Mouse (Mus musculus): ENCODE data around the gene Dppa5a. TPM values are rescaled to one million over a fixed set of nuclear protein-coding genes. Genes with fewer than 3 reads are reported as not detected.

The Dppa5a gene
- polyA plus RNA-seq, 1 experiment from 2014 or later, result not detected

Other genes starting within 250 kb of the Dppa5a start
- 144 and 157 TPM in 2 replicates for gene Gsta4, start 185.4 kb downstream of the Dppa5a start, polyA plus RNA-seq (2014; fragmentation: Nextera tagmentation; extraction: Ambion mirVana)
- not detected in 2 replicates for gene Gsta1, start 137.5 kb downstream of the Dppa5a start, polyA plus RNA-seq (2014; fragmentation: Nextera tagmentation; extraction: Ambion mirVana)
- gene Gm3776, start 111.0 kb downstream of the Dppa5a start, polyA plus RNA-seq (2014; fragmentation: Nextera tagmentation; extraction: Ambion mirVana), result not detected in 2 replicates
- gene Gm10639, start 78.3 kb downstream of the Dppa5a start, polyA plus RNA-seq (2014; fragmentation: Nextera tagmentation; extraction: Ambion mirVana), result not detected in 2 replicates
- not detected in 2 replicates for gene Omt2a, start 53.4 kb downstream of the Dppa5a start, polyA plus RNA-seq (2014; fragmentation: Nextera tagmentation; extraction: Ambion mirVana)
- gene Omt2b, start 40.6 kb downstream of the Dppa5a start, polyA plus RNA-seq (2014; fragmentation: Nextera tagmentation; extraction: Ambion mirVana), result not detected in 2 replicates
- gene Gsta2, start 12.4 kb downstream of the Dppa5a start, polyA plus RNA-seq (2014; fragmentation: Nextera tagmentation; extraction: Ambion mirVana), result not detected in 2 replicates
- gene Ooep, start 10.5 kb upstream of the Dppa5a start, polyA plus RNA-seq (2014; fragmentation: Nextera tagmentation; extraction: Ambion mirVana), result 1.5 and 1.6 TPM in 2 replicates
- 0.17 and 0.47 TPM in 2 replicates for gene Ddx43, start 27.6 kb upstream of the Dppa5a start, polyA plus RNA-seq (2014; fragmentation: Nextera tagmentation; extraction: Ambion mirVana)
- 0.92 and 1.3 TPM in 2 replicates for gene Cgas, start 75.1 kb upstream of the Dppa5a start, polyA plus RNA-seq (2014; fragmentation: Nextera tagmentation; extraction: Ambion mirVana)
- gene Mto1, start 80.0 kb upstream of the Dppa5a start, polyA plus RNA-seq (2014; fragmentation: Nextera tagmentation; extraction: Ambion mirVana), result 22.1 and 22.6 TPM in 2 replicates
- 0.36 and 0.54 TPM in 2 replicates for gene Gm17324, start 80.6 kb upstream of the Dppa5a start, polyA plus RNA-seq (2014; fragmentation: Nextera tagmentation; extraction: Ambion mirVana)
- gene Eef1a1, start 121.0 kb upstream of the Dppa5a start, polyA plus RNA-seq (2014; fragmentation: Nextera tagmentation; extraction: Ambion mirVana), result 5,036 and 5,240 TPM in 2 replicates
- gene Slc17a5, start 219.9 kb upstream of the Dppa5a start, polyA plus RNA-seq (2014; fragmentation: Nextera tagmentation; extraction: Ambion mirVana), result 14.6 and 15.0 TPM in 2 replicates
- 5.0 and 5.7 TPM in 2 replicates for gene Cd109, start 247.4 kb upstream of the Dppa5a start, polyA plus RNA-seq (2014; fragmentation: Nextera tagmentation; extraction: Ambion mirVana)